Mouse (Mus musculus) forebrain, postnatal 0 days (tissue): ENCODE measurements around the gene Med29. TPM values are rescaled to one million over a fixed set of nuclear protein-coding genes. Genes with fewer than 3 reads are reported as not detected.

Experiments
- ATAC-seq: fragments of 200-750 bp; cut with Nextera tagmentation; 2 replicates; pipeline ENCODE4 v1.8.0; 2017; ENCODE audit warnings: mild to moderate bottlenecking, moderate library complexity
- DNase-seq: peaks from one replicate; pipeline ENCODE4 v3.0.0-alpha.2; 2015
- H3K27ac ChIP-seq: fragments of 300-500 bp; sonication (generic); 2 replicates; pipeline ENCODE4 v1.5.1; 2014; ENCODE audit warnings: low read depth, mild to moderate bottlenecking, antibody characterized with exemption, low read length, moderate library complexity, mixed read lengths
- H3K27me3 ChIP-seq: fragments of 300-500 bp; sonication (generic); 2 replicates; pipeline ENCODE4 v1.6.1; 2014; ENCODE audit warnings: mild to moderate bottlenecking, low read length, mixed read lengths; ENCODE audit not compliant: insufficient read depth
- H3K36me3 ChIP-seq: fragments of 300-500 bp; sonication (generic); 2 replicates; pipeline ENCODE4 v1.6.1; 2014; ENCODE audit warnings: mild to moderate bottlenecking, moderate library complexity; ENCODE audit not compliant: insufficient read depth
- H3K4me1 ChIP-seq: fragments of 300-500 bp; sonication (generic); 2 replicates; pipeline ENCODE4 v1.6.1; 2014; ENCODE audit warnings: antibody characterized with exemption; ENCODE audit not compliant: insufficient read depth
- H3K4me2 ChIP-seq: fragments of 300-500 bp; sonication (generic); 2 replicates; pipeline ENCODE4 v1.6.1; 2014; ENCODE audit warnings: low read depth, mild to moderate bottlenecking, moderate library complexity
- H3K4me3 ChIP-seq: fragments of 300-500 bp; sonication (generic); 2 replicates; pipeline ENCODE4 v1.5.1; 2014; ENCODE audit warnings: low read depth, low read length, mixed read lengths
- H3K9ac ChIP-seq: fragments of 300-500 bp; sonication (generic); 2 replicates; pipeline ENCODE4 v1.6.1; 2014; ENCODE audit warnings: mild to moderate bottlenecking
- H3K9me3 ChIP-seq: fragments of 300-500 bp; sonication (generic); 2 replicates; pipeline ENCODE4 v1.6.1; 2016; ENCODE audit warnings: low read length
- CTCF ChIP-seq: sonication (generic); IDR thresholded peaks from 2 replicates; pipeline ENCODE4 v1.5.1; 2016; ENCODE audit warnings: antibody characterized with exemption, control low read depth, low read depth
- WGBS: fragments of 180-500 bp; shearing (Covaris S2); extraction: QIAGEN DNeasy Blood & Tissue Kit; methylation state at CpG from one replicate; pipeline ENCODE4 v1.1.7; 2014; 5-methylcytosine and 5-hydroxymethylcytosine counted together
- polyA plus RNA-seq: library from polyadenylated mRNA; unstranded; fragments of >200 nt; fragmentation: Nextera tagmentation; extraction: Ambion mirVana; gene quantifications from 2 replicates; pipeline ENCODE4 v1.2.1, GENCODE M21; 2015
- total RNA-seq: library from RNA; depleted of rRNA; stranded (reverse); fragments of >200 nt; gene quantifications from 2 replicates; pipeline ENCODE4 v1.2.3, GENCODE M21; 2014

Med29 gene
- total and polyA plus RNA-seq, 2 experiments from 2014 or later: 35.1 to 39.2 TPM

DNA sequence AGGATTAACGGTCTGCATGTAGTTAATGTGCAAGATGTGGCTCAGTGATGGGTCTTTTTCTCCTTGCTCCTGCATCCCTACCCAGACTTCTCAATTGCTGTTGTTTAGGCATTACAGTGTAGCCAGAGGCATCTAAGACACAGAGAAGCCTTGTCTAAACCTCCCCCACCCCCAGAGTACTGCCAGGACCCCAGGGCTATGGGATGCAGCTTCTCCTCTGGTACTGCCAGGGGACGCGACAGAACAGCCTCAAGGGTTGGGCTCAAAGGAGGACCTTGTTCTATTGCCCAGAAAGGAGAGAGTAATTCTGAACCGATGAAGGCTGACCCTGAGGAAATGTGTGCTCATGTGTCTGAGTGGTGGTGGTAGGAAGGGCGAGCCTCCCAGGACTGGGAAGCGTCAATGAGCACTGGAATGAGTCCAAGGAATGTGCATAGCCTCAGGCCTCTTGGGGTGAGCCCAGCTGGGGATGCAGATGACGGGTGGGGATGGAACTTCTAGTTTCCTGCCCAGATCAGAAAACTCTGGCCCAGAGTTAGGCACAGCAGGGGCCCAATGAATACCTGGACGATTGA is 25.7 kb upstream of the Med29 start:
- TF ChIP-seq CTCF: no peak
- H3K4me3 ChIP-seq: no peak overlapping the region
- H3K9me3 ChIP-seq: no peaks in the 10 kb centered on the region
- no peaks in the 10 kb centered on the region for H3K4me1 ChIP-seq
- ATAC-seq (peak; percentile 66), DNase-seq (peak; percentile 15)
- H3K36me3 ChIP-seq: peaks cover 56% of the 10 kb centered on the region
- H3K4me2 ChIP-seq: no peak overlapping the region
- H3K27me3 ChIP-seq: no peaks in the 10 kb centered on the region
- H3K27ac ChIP-seq: no peak overlapping the region
- 63% methylated on average over 8 of the region's 8 CpGs for WGBS
- no peak overlapping the region for H3K9ac ChIP-seq

DNA sequence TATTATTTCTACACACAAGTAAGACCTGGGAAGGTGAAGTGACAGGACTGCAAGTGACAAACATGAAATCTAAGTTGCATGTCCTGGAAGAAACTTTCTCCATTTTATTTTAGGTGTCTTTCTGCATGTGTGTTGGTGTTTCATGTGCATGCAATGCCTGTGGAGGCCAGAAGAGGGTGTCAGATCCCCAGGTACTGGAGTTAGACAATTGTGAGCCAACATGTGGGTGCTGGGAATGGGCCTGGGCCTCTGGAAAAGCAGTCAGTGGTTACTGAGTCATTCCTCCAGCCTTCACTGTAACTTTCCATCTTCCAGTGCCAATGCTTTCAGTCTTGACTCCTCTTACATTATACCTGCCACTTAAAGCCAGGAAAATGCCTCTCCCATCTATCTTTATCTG is 24.9 kb upstream of the Med29 start:
- ATAC-seq: no peak
- Histone ChIP-seq H3K4me3 (no peak overlapping the region), H3K4me1 (no peaks in the 10 kb centered on the region), H3K27ac (no peak overlapping the region), H3K9ac (no peak overlapping the region), H3K9me3 (no peaks in the 10 kb centered on the region), H3K4me2 (no peak overlapping the region), H3K27me3 (no peaks in the 10 kb centered on the region), H3K36me3 (peaks cover 56% of the 10 kb centered on the region)
- peak; percentile 34 for TF ChIP-seq CTCF
- no peak for DNase-seq

DNA sequence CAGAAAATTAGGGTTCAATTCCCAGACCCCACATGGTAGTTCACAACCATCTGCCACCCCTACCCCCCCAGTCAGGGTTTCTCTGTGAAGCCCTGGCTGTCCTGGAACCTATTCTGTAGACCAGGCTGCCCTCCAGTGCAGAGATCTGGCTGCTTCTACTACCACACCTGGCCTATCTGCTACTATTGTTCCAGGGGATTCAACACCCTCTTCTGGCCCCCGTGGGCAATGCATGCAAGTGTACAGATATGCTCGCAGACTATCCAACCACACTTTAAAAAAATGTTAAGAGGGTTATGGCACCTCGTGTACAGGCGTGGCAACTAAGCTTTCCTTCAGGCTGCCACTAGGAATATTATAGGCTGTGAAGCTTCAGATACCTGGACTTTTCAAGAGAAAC is 20.3 kb upstream of the Med29 start:
- Histone ChIP-seq H3K36me3 (peaks cover 62% of the 10 kb centered on the region), H3K4me3 (no peak overlapping the region), H3K9me3 (no peaks in the 10 kb centered on the region), H3K4me2 (no peak overlapping the region), H3K27ac (no peak overlapping the region), H3K4me1 (no peaks in the 10 kb centered on the region), H3K9ac (no peak overlapping the region), H3K27me3 (no peaks in the 10 kb centered on the region)
- WGBS: 86% methylated on average over 4 of the region's 4 CpGs
- ATAC-seq (no peak), DNase-seq (no peak)
- no peak for TF ChIP-seq CTCF

- no peak for TF ChIP-seq CTCF
- H3K4me2 ChIP-seq: no peak overlapping the region
- H3K36me3 ChIP-seq: peaks cover 73% of the 10 kb centered on the region
- no peak overlapping the region for H3K9ac ChIP-seq
- no peaks in the 10 kb centered on the region for H3K9me3 ChIP-seq
- H3K27me3 ChIP-seq: no peaks in the 10 kb centered on the region
- ATAC-seq (no peak), DNase-seq (no peak)
- no peaks in the 10 kb centered on the region for H3K4me1 ChIP-seq
- H3K27ac ChIP-seq: no peak overlapping the region
- H3K4me3 ChIP-seq: no peak overlapping the region
- 90% methylated on average over 3 of the region's 3 CpGs for WGBS
Measured at GRCm38 (mm10) chr7:28410841-28411475, 18.4 kb upstream of the Med29 start.

DNA sequence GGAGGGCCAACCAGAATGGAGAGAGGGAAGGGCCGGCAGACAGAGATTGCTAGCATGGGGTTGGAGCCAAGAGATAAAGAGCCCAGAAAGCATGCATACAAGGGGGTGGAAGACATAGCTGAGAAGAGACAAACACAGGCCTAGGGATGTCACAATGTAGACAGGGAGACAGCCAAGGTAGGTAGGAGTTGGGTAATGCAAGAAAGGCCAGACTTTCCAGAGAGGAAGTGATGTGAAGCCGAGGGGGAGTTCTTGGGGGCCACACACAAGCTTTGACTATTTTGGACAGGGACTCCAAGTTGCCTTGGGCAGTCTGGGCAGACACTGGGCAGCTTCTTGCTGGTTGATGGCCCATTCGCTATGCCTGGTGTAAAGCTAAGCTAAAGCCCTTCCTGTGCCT is 9.4 kb upstream of the Med29 start:
- no peak overlapping the region for H3K27ac ChIP-seq
- H3K36me3 ChIP-seq: peaks cover 96% of the 10 kb centered on the region
- ATAC-seq (no peak), DNase-seq (no peak)
- H3K4me2 ChIP-seq: no peak overlapping the region
- no peaks in the 10 kb centered on the region for H3K27me3 ChIP-seq
- H3K4me1 ChIP-seq: no peaks in the 10 kb centered on the region
- 85% methylated on average over 3 of the region's 3 CpGs for WGBS
- H3K4me3 ChIP-seq: no peak overlapping the region
- TF ChIP-seq CTCF: no peak
- no peaks in the 10 kb centered on the region for H3K9me3 ChIP-seq
- no peak overlapping the region for H3K9ac ChIP-seq

DNA sequence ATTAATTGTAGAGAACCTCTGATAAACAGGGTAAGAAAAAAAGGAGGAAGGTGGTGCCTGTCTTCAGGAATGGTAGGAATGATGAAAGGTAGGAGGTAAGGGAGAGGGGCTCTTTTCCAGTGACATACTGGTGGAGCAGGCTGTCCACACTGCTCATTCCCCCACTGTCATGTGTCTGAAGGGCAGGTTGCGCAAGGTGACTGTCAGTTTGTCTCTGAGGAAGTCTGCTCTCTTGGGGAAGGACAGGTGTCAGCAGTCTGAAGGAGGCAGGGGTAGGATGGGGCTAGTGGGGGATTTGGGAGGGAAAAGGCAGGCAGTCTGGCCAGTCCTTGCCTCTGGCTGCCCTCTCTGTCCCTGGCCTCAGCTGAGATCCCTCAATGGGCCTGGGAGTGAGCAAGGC is 8.5 kb upstream of the Med29 start:
- no peak overlapping the region for H3K27ac ChIP-seq
- ATAC-seq (no peak), DNase-seq (no peak)
- no peaks in the 10 kb centered on the region for H3K27me3 ChIP-seq
- TF ChIP-seq CTCF: no peak
- WGBS: 100% methylated on average over 1 of the region's 1 CpGs
- H3K4me2 ChIP-seq: no peak overlapping the region
- no peaks in the 10 kb centered on the region for H3K9me3 ChIP-seq
- H3K9ac ChIP-seq: no peak overlapping the region
- H3K4me3 ChIP-seq: no peak overlapping the region
- peaks cover 96% of the 10 kb centered on the region for H3K36me3 ChIP-seq
- H3K4me1 ChIP-seq: no peaks in the 10 kb centered on the region

- no peak for ATAC-seq
- no peak overlapping the region for H3K4me3 ChIP-seq
- no peak for TF ChIP-seq CTCF
Measured at GRCm38 (mm10) chr7:28398696-28399340, 6.3 kb upstream of the Med29 start.

More at GRCm38 (mm10) chr7:28398696-28399340, 6.3 kb upstream of the Med29 start:
- Histone ChIP-seq H3K9ac (no peak overlapping the region), H3K4me2 (no peak overlapping the region), H3K9me3 (no peaks in the 10 kb centered on the region), H3K27ac (no peak overlapping the region), H3K27me3 (no peaks in the 10 kb centered on the region), H3K36me3 (peaks cover 85% of the 10 kb centered on the region), H3K4me1 (peaks cover under 1% of the 10 kb centered on the region; the same call in 1 of the 2 replicates)
- no peak for DNase-seq
- WGBS: 90% methylated on average over 10 of the region's 10 CpGs
